Mouse (Mus musculus) midbrain, embryonic 13.5 days (tissue): Measurements from ENCODE around the gene Styk1. TPM values are rescaled to one million over a fixed set of nuclear protein-coding genes. Genes with fewer than 3 reads are reported as not detected.
A peak's percentile ranks its signal among the peaks of the same experiment; 100 is the strongest.

Experiments used
- ATAC-seq: fragments of 200-750 bp; cut with Nextera tagmentation; 2 replicates; pipeline ENCODE4 v1.8.0; 2017; ENCODE audit warnings: mild to moderate bottlenecking, moderate TSS enrichment, moderate library complexity
- H3K27ac ChIP-seq: fragments of 300-500 bp; sonication (generic); 2 replicates; pipeline ENCODE4 v1.5.1; 2015; ENCODE audit warnings: inconsistent platforms, mild to moderate bottlenecking, moderate library complexity
- H3K27me3 ChIP-seq: fragments of 300-500 bp; sonication (generic); 2 replicates; pipeline ENCODE4 v1.6.1; 2015; ENCODE audit warnings: mild to moderate bottlenecking, inconsistent platforms
- H3K36me3 ChIP-seq: fragments of 300-500 bp; sonication (generic); 2 replicates; pipeline ENCODE4 v1.6.1; 2015; ENCODE audit warnings: mild to moderate bottlenecking, inconsistent platforms
- H3K4me1 ChIP-seq: fragments of 300-500 bp; sonication (generic); replicated peaks from 2 replicates; pipeline ENCODE4 v1.6.1; 2015; ENCODE audit warnings: inconsistent platforms
- H3K4me2 ChIP-seq: fragments of 300-500 bp; sonication (generic); replicated peaks from 2 replicates; pipeline ENCODE4 v1.6.1; 2015; ENCODE audit warnings: moderate library complexity, mild to moderate bottlenecking, inconsistent platforms
- H3K4me3 ChIP-seq: fragments of 300-500 bp; sonication (generic); replicated peaks from 2 replicates; pipeline ENCODE4 v1.5.1; 2015; ENCODE audit warnings: mild to moderate bottlenecking, inconsistent platforms
- H3K9ac ChIP-seq: fragments of 300-500 bp; sonication (generic); replicated peaks from 2 replicates; pipeline ENCODE4 v1.6.1; 2015; ENCODE audit warnings: mild to moderate bottlenecking, inconsistent platforms
- H3K9me3 ChIP-seq: fragments of 300-500 bp; sonication (generic); 2 replicates; pipeline ENCODE4 v1.6.1; 2016; ENCODE audit warnings: mild to moderate bottlenecking, inconsistent platforms
- WGBS: fragments of 180-500 bp; shearing (Covaris S2); methylation state at CpG from one replicate; pipeline ENCODE4 v1.1.7; 2015; 5-methylcytosine and 5-hydroxymethylcytosine counted together
- polyA plus RNA-seq: library from polyadenylated mRNA; unstranded; fragments of >200 nt; fragmentation: Nextera tagmentation; extraction: Ambion mirVana; gene quantifications from 2 replicates; pipeline ENCODE4 v1.2.1, GENCODE M21; 2015

Styk1 gene
- polyA plus RNA-seq, 1 experiment from 2014 or later, result 1.6 TPM

- H3K27ac ChIP-seq, result no peak overlapping the region
- no peaks in the 10 kb centered on the region for H3K4me1 ChIP-seq
- ATAC-seq, result no peak
- H3K27me3 ChIP-seq, result no peaks in the 10 kb centered on the region
- peaks cover 34% of the 10 kb centered on the region for H3K36me3 ChIP-seq
- no peaks in the 10 kb centered on the region for H3K9me3 ChIP-seq
- 85% methylated on average over 7 of the region's 7 CpGs for WGBS
- no peak overlapping the region for H3K9ac ChIP-seq
- H3K4me2 ChIP-seq, result no peak overlapping the region
- H3K4me3 ChIP-seq, result no peak overlapping the region
Observed at GRCm38 (mm10) chr6:131362987-131363765, 9.8 kb upstream of the Styk1 start.

- H3K27ac ChIP-seq, result no peak overlapping the region
- ATAC-seq, result peak; percentile 53; the same call in 1 of the 2 replicates
- no peaks in the 10 kb centered on the region for H3K27me3 ChIP-seq
- no peak overlapping the region for H3K4me3 ChIP-seq
- WGBS, result 77% methylated on average over 5 of the region's 5 CpGs
- no peaks in the 10 kb centered on the region for H3K9me3 ChIP-seq
- no peaks in the 10 kb centered on the region for H3K4me1 ChIP-seq
- H3K36me3 ChIP-seq, result peaks cover 15% of the 10 kb centered on the region
- H3K4me2 ChIP-seq, result no peak overlapping the region
- H3K9ac ChIP-seq, result no peak overlapping the region
Observed at GRCm38 (mm10) chr6:131360693-131361092, 7.3 kb upstream of the Styk1 start.

- H3K4me1 ChIP-seq, result no peaks in the 10 kb centered on the region
- ATAC-seq, result no peak
- H3K4me2 ChIP-seq, result no peak overlapping the region
- WGBS, result 90% methylated on average over 2 of the region's 2 CpGs
- H3K4me3 ChIP-seq, result no peak overlapping the region
- no peak overlapping the region for H3K27ac ChIP-seq
- peaks cover 8% of the 10 kb centered on the region for H3K36me3 ChIP-seq
- H3K27me3 ChIP-seq, result no peaks in the 10 kb centered on the region
- no peak overlapping the region for H3K9ac ChIP-seq
- no peaks in the 10 kb centered on the region for H3K9me3 ChIP-seq
Observed at GRCm38 (mm10) chr6:131359543-131359942, 6.1 kb upstream of the Styk1 start.

GRCm38 (mm10) chr6:131354913-131355312 lies 1.5 kb upstream of the Styk1 start:
- Histone ChIP-seq H3K36me3 (no peaks in the 10 kb centered on the region), H3K4me3 (no peak overlapping the region), H3K9me3 (no peaks in the 10 kb centered on the region), H3K4me1 (peaks cover 4% of the 10 kb centered on the region; the same call in 1 of the 2 replicates), H3K27ac (no peak overlapping the region), H3K9ac (no peak overlapping the region), H3K4me2 (no peak overlapping the region), H3K27me3 (no peaks in the 10 kb centered on the region)
- WGBS, result 81% methylated on average over 4 of the region's 4 CpGs
- no peak for ATAC-seq

- no peaks in the 10 kb centered on the region for H3K36me3 ChIP-seq
- 91% methylated on average over 2 of the region's 2 CpGs for WGBS
- no peaks in the 10 kb centered on the region for H3K27me3 ChIP-seq
- H3K4me3 ChIP-seq, result no peak overlapping the region
- no peaks in the 10 kb centered on the region for H3K4me1 ChIP-seq
- no peak for ATAC-seq
- H3K9ac ChIP-seq, result no peak overlapping the region
- no peaks in the 10 kb centered on the region for H3K9me3 ChIP-seq
- H3K4me2 ChIP-seq, result no peak overlapping the region
- H3K27ac ChIP-seq, result no peak overlapping the region
Observed at GRCm38 (mm10) chr6:131347026-131347425, 6.4 kb downstream of the Styk1 start.

- no peak overlapping the region for H3K4me3 ChIP-seq
- 87% methylated on average over 7 of the region's 7 CpGs for WGBS
- H3K27me3 ChIP-seq, result no peaks in the 10 kb centered on the region
- H3K4me2 ChIP-seq, result no peak overlapping the region
- ATAC-seq, result no peak
- no peaks in the 10 kb centered on the region for H3K36me3 ChIP-seq
- H3K9ac ChIP-seq, result no peak overlapping the region
- H3K4me1 ChIP-seq, result no peaks in the 10 kb centered on the region
- H3K27ac ChIP-seq, result no peak overlapping the region
- H3K9me3 ChIP-seq, result no peaks in the 10 kb centered on the region
Observed at GRCm38 (mm10) chr6:131344346-131344745, 9.1 kb downstream of the Styk1 start.

GRCm38 (mm10) chr6:131340082-131340481 lies 13.3 kb downstream of the Styk1 start:
- H3K27me3 ChIP-seq, result no peaks in the 10 kb centered on the region
- no peaks in the 10 kb centered on the region for H3K4me1 ChIP-seq
- WGBS, result 72% methylated on average over 3 of the region's 3 CpGs
- no peak overlapping the region for H3K9ac ChIP-seq
- ATAC-seq, result no peak
- H3K36me3 ChIP-seq, result no peaks in the 10 kb centered on the region
- H3K9me3 ChIP-seq, result 0 out of 2 replicates have a peak, but pooled peaks cover 3% of the 10 kb centered on the region
- H3K4me2 ChIP-seq, result no peak overlapping the region
- H3K27ac ChIP-seq, result no peak overlapping the region
- no peak overlapping the region for H3K4me3 ChIP-seq

- no peak for ATAC-seq
- H3K27me3 ChIP-seq, result no peaks in the 10 kb centered on the region
- WGBS, result 80% methylated on average over 3 of the region's 3 CpGs
Observed at GRCm38 (mm10) chr6:131339309-131339708, 14.1 kb downstream of the Styk1 start.

GRCm38 (mm10) chr6:131338787-131339186 lies 14.6 kb downstream of the Styk1 start:
- ATAC-seq, result no peak
- H3K9me3 ChIP-seq, result 0 out of 2 replicates have a peak, but pooled peaks cover 3% of the 10 kb centered on the region
- 74% methylated on average over 1 of the region's 1 CpGs for WGBS
- no peaks in the 10 kb centered on the region for H3K4me1 ChIP-seq
- no peaks in the 10 kb centered on the region for H3K36me3 ChIP-seq
- no peaks in the 10 kb centered on the region for H3K27me3 ChIP-seq
- no peak overlapping the region for H3K4me3 ChIP-seq
- no peak overlapping the region for H3K9ac ChIP-seq
- H3K27ac ChIP-seq, result no peak overlapping the region
- H3K4me2 ChIP-seq, result no peak overlapping the region

More at GRCm38 (mm10) chr6:131339309-131339708, 14.1 kb downstream of the Styk1 start:
- Histone ChIP-seq H3K4me3 (no peak overlapping the region), H3K9ac (no peak overlapping the region), H3K36me3 (no peaks in the 10 kb centered on the region), H3K9me3 (0 out of 2 replicates have a peak, but pooled peaks cover 3% of the 10 kb centered on the region), H3K27ac (no peak overlapping the region), H3K4me2 (no peak overlapping the region), H3K4me1 (no peaks in the 10 kb centered on the region)

GRCm38 (mm10) chr6:131327076-131327475 lies 26.3 kb downstream of the Styk1 start:
- Histone ChIP-seq H3K4me2 (no peak overlapping the region), H3K27me3 (no peaks in the 10 kb centered on the region), H3K4me3 (no peak overlapping the region), H3K9ac (no peak overlapping the region), H3K4me1 (no peaks in the 10 kb centered on the region), H3K36me3 (no peaks in the 10 kb centered on the region), H3K9me3 (0 out of 2 replicates have a peak, but pooled peaks cover 2% of the 10 kb centered on the region), H3K27ac (no peak overlapping the region)
- 89% methylated on average over 2 of the region's 2 CpGs for WGBS
- no peak for ATAC-seq

GRCm38 (mm10) chr6:131321854-131322639 lies 31.4 kb downstream of the Styk1 start:
- Histone ChIP-seq H3K27me3 (no peaks in the 10 kb centered on the region), H3K4me3 (no peak overlapping the region), H3K4me2 (no peak overlapping the region), H3K36me3 (no peaks in the 10 kb centered on the region), H3K27ac (no peak overlapping the region), H3K9me3 (0 out of 2 replicates have a peak, but pooled peaks cover 2% of the 10 kb centered on the region), H3K4me1 (no peaks in the 10 kb centered on the region), H3K9ac (no peak overlapping the region)
- ATAC-seq, result no peak
- 67% methylated on average over 3 of the region's 3 CpGs for WGBS
